Mouse (Mus musculus): ENCODE measurements at regions not wholly inside any gene's neighbourhood (a gene's known extent, or its start where the extent isn't known, plus 50 kb on each side); places are given as distances from the start of the nearest gene placed in this dataset.
"Not testable (repeated sequence)": the region's sequence is repeated elsewhere in the genome, so short reads cannot be mapped to it uniquely, and the experiment has no call there.

DNA sequence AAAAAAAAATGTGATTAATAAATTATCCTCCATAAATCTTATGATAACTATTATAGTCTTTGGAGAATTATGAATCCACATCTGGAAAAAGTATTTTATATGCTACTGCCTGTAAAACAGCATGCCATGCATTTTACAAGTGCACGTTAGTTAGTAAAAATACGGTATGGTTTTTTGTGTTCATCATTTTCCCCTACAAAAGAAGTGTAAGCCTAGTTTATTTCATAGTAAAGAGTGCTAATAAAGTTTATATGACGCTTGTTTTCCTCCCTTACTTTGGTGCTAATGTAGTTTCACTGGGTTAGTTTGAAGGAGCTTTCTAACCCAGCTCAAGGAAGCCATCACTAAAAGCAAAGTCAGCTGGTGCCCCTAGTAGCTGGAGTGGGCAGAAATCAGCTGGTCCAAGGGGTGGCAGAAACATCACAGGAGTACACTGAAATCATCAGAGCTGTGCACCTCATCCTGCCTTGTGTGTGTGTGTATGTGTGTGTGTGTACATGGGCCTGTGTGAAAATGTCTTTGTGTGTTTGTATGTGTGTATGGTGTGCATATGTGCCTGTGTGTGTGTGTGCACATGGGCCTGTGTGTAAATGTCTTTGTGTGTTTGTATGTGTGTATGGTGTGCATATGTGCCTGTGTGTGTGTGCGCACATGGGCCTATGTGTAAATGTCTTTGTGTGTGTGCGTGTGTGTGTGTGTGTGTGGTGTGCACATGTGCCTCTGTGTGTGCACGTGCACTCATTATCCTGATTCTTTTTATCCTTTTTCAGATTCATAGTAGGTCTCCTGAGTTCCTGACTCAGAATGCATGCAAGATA is 181.6 kb downstream of the Osr1 start:
- no peak overlapping the region for H3K9ac ChIP-seq (ENCODE audit: insufficient read depth, low read depth, low read length, poor library complexity, severe bottlenecking)
- TF ChIP-seq MAFK (IDR thresholded peaks at IDR 0.05; ENCODE audit: insufficient read depth, low read depth, low read length) (no peak), CHD2 (IDR thresholded peaks at IDR 0.05; ENCODE audit: low read depth, low read length) (no peak), HCFC1 (IDR thresholded peaks at IDR 0.05; ENCODE audit: borderline replicate concordance, insufficient read depth, low read length) (no peak), ZC3H11A (IDR thresholded peaks at IDR 0.05; ENCODE audit: borderline replicate concordance, low read depth, low read length) (no peak), ZNF384 (IDR thresholded peaks at IDR 0.05; ENCODE audit: low read depth, low read length) (no peak)
- H3K27ac ChIP-seq (ENCODE audit: insufficient read depth, low read depth, low read length, poor library complexity, severe bottlenecking): no peak overlapping the region
- DNase-seq (ENCODE audit: low read depth, low spot score): no peak
- H3K4me1 ChIP-seq (ENCODE audit: control insufficient read depth in 2 of 2, insufficient read depth in 2 of 2, low read length in 2 of 2, poor library complexity in 1 of 2): no peaks in the 10 kb centered on the region
- H3K36me3 ChIP-seq (ENCODE audit: control insufficient read depth, insufficient read depth, low read length, poor library complexity, severe bottlenecking): no peaks in the 10 kb centered on the region
- in situ Hi-C loops (cut with MboI; ENCODE audit: low sequenced_read_pairs in 2 of 2, unreplicated experiment in 2 of 2): no loop called here
- H3K9me3 ChIP-seq (ENCODE audit: control insufficient read depth, insufficient read depth, low read depth, low read length): no peaks in the 10 kb centered on the region
- no peak overlapping the region for H3K4me3 ChIP-seq (ENCODE audit: insufficient read depth in 1 of 2, low read depth in 1 of 2, low read length in 2 of 2, poor library complexity in 1 of 2, severe bottlenecking in 1 of 2)

DNA sequence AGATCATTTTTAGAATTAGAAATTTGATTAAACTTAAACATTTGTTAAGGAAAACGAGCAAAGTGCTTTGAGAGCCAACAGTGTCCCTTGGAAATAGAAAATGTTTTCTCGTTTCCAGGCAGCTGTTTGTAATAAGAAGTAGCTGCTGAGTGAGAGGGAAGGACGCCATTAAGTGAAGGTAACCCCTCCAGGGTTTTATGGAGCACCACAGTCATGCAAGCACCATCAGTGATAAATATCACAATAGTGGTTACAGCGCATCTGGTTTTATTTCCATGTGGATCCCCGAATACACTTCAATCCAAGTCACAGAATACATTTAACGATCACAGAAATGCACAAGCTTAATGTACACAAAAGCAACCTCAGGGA is 182.1 kb downstream of the Osr1 start:
- Histone ChIP-seq H3K9ac (ENCODE audit: insufficient read depth, low read depth, low read length, poor library complexity, severe bottlenecking) (no peak overlapping the region), H3K27ac (ENCODE audit: insufficient read depth, low read depth, low read length, poor library complexity, severe bottlenecking) (no peak overlapping the region), H3K4me3 (ENCODE audit: insufficient read depth in 1 of 2, low read depth in 1 of 2, low read length in 2 of 2, poor library complexity in 1 of 2, severe bottlenecking in 1 of 2) (no peak overlapping the region), H3K9me3 (ENCODE audit: control insufficient read depth, insufficient read depth, low read depth, low read length) (no peaks in the 10 kb centered on the region), H3K36me3 (ENCODE audit: control insufficient read depth, insufficient read depth, low read length, poor library complexity, severe bottlenecking) (no peaks in the 10 kb centered on the region), H3K4me1 (ENCODE audit: control insufficient read depth in 2 of 2, insufficient read depth in 2 of 2, low read length in 2 of 2, poor library complexity in 1 of 2) (no peaks in the 10 kb centered on the region)
- DNase-seq (ENCODE audit: low read depth, low spot score): no peak
- in situ Hi-C loops (cut with MboI; ENCODE audit: low sequenced_read_pairs in 2 of 2, unreplicated experiment in 2 of 2): no loop called here
- no peak for TF ChIP-seq ZNF384 (IDR thresholded peaks at IDR 0.05; ENCODE audit: low read depth, low read length)
- no peak for TF ChIP-seq CHD2 (IDR thresholded peaks at IDR 0.05; ENCODE audit: low read depth, low read length)
- TF ChIP-seq MAFK (IDR thresholded peaks at IDR 0.05; ENCODE audit: insufficient read depth, low read depth, low read length): no peak
- TF ChIP-seq ZC3H11A (IDR thresholded peaks at IDR 0.05; ENCODE audit: borderline replicate concordance, low read depth, low read length): no peak
- TF ChIP-seq HCFC1 (IDR thresholded peaks at IDR 0.05; ENCODE audit: borderline replicate concordance, insufficient read depth, low read length): no peak

DNA sequence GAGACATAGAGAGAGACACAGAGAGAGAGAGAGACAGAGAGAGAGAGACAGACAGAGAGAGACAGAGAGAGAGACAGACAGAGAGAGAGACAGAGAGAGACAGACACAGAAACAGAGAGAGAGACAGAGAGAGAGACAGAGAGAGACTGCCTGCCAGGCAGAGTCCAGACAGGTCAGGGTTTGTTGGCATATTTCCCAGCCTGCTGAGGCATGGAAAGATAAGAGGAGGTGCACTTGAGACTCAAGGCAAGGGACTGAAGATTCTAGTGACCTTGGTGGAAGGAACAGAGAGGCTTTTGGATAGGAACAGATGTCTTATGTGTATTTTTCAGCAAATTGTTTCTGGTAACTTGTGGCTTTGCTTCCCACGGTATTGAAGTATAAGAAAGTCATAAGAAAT is 186.5 kb downstream of the Osr1 start:
- Histone ChIP-seq H3K9ac (ENCODE audit: insufficient read depth, low read depth, low read length, poor library complexity, severe bottlenecking) (no peak overlapping the region), H3K36me3 (ENCODE audit: control insufficient read depth, insufficient read depth, low read length, poor library complexity, severe bottlenecking) (no peaks in the 10 kb centered on the region), H3K27ac (ENCODE audit: insufficient read depth, low read depth, low read length, poor library complexity, severe bottlenecking) (no peak overlapping the region), H3K4me1 (ENCODE audit: control insufficient read depth in 2 of 2, insufficient read depth in 2 of 2, low read length in 2 of 2, poor library complexity in 1 of 2) (no peaks in the 10 kb centered on the region), H3K4me3 (ENCODE audit: insufficient read depth in 1 of 2, low read depth in 1 of 2, low read length in 2 of 2, poor library complexity in 1 of 2, severe bottlenecking in 1 of 2) (no peak overlapping the region), H3K9me3 (ENCODE audit: control insufficient read depth, insufficient read depth, low read depth, low read length) (no peaks in the 10 kb centered on the region)
- in situ Hi-C loops (cut with MboI; ENCODE audit: low sequenced_read_pairs in 2 of 2, unreplicated experiment in 2 of 2): no loop called here
- no peak for DNase-seq (ENCODE audit: low read depth, low spot score)
- TF ChIP-seq CHD2 (IDR thresholded peaks at IDR 0.05; ENCODE audit: low read depth, low read length): no peak

DNA sequence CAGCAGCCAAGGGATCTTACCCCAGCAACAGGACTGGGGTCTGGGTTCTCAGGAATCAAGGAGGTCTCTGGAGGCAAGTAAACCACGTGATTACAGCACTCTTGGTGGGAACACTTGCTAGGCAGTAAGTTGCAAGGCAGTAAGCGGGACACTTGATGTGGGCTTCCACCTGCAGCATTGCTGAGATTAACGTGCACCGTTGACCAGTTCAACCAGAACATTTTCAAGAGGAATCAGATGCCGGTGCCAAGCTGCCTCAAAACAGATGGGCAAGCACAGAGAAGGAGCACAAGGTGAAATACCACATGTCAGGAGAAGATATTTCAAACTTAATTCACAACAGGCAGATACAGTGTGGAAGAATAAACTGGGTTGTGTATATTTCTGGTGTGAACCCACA is 190.9 kb downstream of the Osr1 start:
- in situ Hi-C loops (cut with MboI; ENCODE audit: low sequenced_read_pairs in 2 of 2, unreplicated experiment in 2 of 2): no loop called here
- Histone ChIP-seq H3K9me3 (ENCODE audit: control insufficient read depth, insufficient read depth, low read depth, low read length) (no peaks in the 10 kb centered on the region), H3K27ac (ENCODE audit: insufficient read depth, low read depth, low read length, poor library complexity, severe bottlenecking) (no peak overlapping the region), H3K4me3 (ENCODE audit: insufficient read depth in 1 of 2, low read depth in 1 of 2, low read length in 2 of 2, poor library complexity in 1 of 2, severe bottlenecking in 1 of 2) (no peak overlapping the region), H3K9ac (ENCODE audit: insufficient read depth, low read depth, low read length, poor library complexity, severe bottlenecking) (no peak overlapping the region), H3K36me3 (ENCODE audit: control insufficient read depth, insufficient read depth, low read length, poor library complexity, severe bottlenecking) (no peaks in the 10 kb centered on the region), H3K4me1 (ENCODE audit: control insufficient read depth in 2 of 2, insufficient read depth in 2 of 2, low read length in 2 of 2, poor library complexity in 1 of 2) (no peaks in the 10 kb centered on the region)
- no peak for DNase-seq (ENCODE audit: low read depth, low spot score)
- no peak for TF ChIP-seq ZNF384 (IDR thresholded peaks at IDR 0.05; ENCODE audit: low read depth, low read length)

DNA sequence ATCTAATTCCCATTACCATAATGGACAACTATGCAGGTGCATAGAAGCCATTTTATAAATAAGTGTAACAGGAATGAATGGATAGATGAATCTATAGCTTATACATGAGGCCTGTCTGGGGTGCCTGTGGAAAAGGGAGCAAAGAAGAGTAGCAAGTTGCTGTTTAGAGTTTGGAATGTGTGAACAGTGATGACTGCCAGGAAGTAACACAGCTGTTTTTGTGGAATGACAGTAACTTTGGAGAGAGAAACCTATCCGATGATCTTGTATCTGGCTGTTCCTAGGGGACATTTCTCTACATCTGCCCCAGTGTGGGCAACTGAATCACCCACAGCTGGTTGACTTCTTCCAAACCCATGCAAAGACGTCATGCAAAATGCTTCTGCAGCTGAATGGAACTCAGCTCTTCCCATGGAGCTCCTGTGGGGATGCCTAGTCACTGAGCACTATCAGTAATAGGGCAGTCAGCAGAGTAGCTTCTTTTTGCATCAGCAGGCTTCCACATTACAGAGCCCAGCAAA is 192.4 kb downstream of the Osr1 start:
- H3K36me3 ChIP-seq (ENCODE audit: control insufficient read depth, insufficient read depth, low read length, poor library complexity, severe bottlenecking); H3K4me3 ChIP-seq (ENCODE audit: insufficient read depth in 1 of 2, low read depth in 1 of 2, low read length in 2 of 2, poor library complexity in 1 of 2, severe bottlenecking in 1 of 2); H3K9me3 ChIP-seq (ENCODE audit: control insufficient read depth, insufficient read depth, low read depth, low read length); H3K27ac ChIP-seq (ENCODE audit: insufficient read depth, low read depth, low read length, poor library complexity, severe bottlenecking); in situ Hi-C loops (cut with MboI; ENCODE audit: low sequenced_read_pairs in 2 of 2, unreplicated experiment in 2 of 2); H3K9ac ChIP-seq (ENCODE audit: insufficient read depth, low read depth, low read length, poor library complexity, severe bottlenecking); DNase-seq (ENCODE audit: low read depth, low spot score); H3K4me1 ChIP-seq (ENCODE audit: control insufficient read depth in 2 of 2, insufficient read depth in 2 of 2, low read length in 2 of 2, poor library complexity in 1 of 2): not testable (repeated sequence)

All from ES-E14 (cell line).